Mouse (Mus musculus): ENCODE data around the gene Rnf44.

GRCm38 (mm10) chr13:54670491-54670890 lies 23.2 kb downstream of the Rnf44 start:
- TF ChIP-seq MAFK (IDR thresholded peaks at IDR 0.05; ENCODE audit: insufficient read depth, low read depth, low read length), result no peak
- TF ChIP-seq ZNF384 (IDR thresholded peaks at IDR 0.05; ENCODE audit: low read depth, low read length), result no peak

All from ES-E14 (cell line).